Mouse (Mus musculus) thymus, adult 18-20 months (tissue): ENCODE measurements at regions not wholly inside any gene's neighbourhood (a gene's known extent, or its start where the extent isn't known, plus 50 kb on each side); places are given as distances from the start of the nearest gene placed in this dataset.
A peak's percentile ranks its signal among the peaks of the same experiment; 100 is the strongest.

Source experiments
- DNase-seq, 2 experiments: peaks; one replicate each; pipeline ENCODE4 v3.0.0; 2022; ENCODE audit warnings: mixed read lengths in 2 of 2

- DNase-seq, result no peak
Measured at GRCm38 (mm10) chr2:166399140-166399830, 243.8 kb upstream of the Sulf2 start.

GRCm38 (mm10) chr2:166398774-166399139 lies 243.3 kb upstream of the Sulf2 start:
- no peak for DNase-seq

GRCm38 (mm10) chr2:166398156-166398555 lies 242.7 kb upstream of the Sulf2 start:
- DNase-seq, result no peak

- DNase-seq, result no peak
Measured at GRCm38 (mm10) chr2:166394666-166395065, 239.2 kb upstream of the Sulf2 start.

- DNase-seq, result no peak
Measured at GRCm38 (mm10) chr2:166391176-166391575, 235.7 kb upstream of the Sulf2 start.

- no peak for DNase-seq
Measured at GRCm38 (mm10) chr2:166388050-166388449, 232.6 kb upstream of the Sulf2 start.

GRCm38 (mm10) chr2:166386817-166387216 lies 231.4 kb upstream of the Sulf2 start:
- no peak for DNase-seq

- DNase-seq, result no peak
Measured at GRCm38 (mm10) chr2:166384583-166384982, 229.1 kb upstream of the Sulf2 start.

- no peak for DNase-seq
Measured at GRCm38 (mm10) chr2:166383356-166383755, 227.9 kb upstream of the Sulf2 start.

- no peak for DNase-seq
Measured at GRCm38 (mm10) chr2:166382180-166382579, 226.7 kb upstream of the Sulf2 start.

GRCm38 (mm10) chr2:166380854-166381253 lies 225.4 kb upstream of the Sulf2 start:
- no peak for DNase-seq

GRCm38 (mm10) chr2:166378325-166378724 lies 222.9 kb upstream of the Sulf2 start:
- no peak for DNase-seq

GRCm38 (mm10) chr2:166377329-166377728 lies 221.9 kb upstream of the Sulf2 start:
- DNase-seq, result no peak

GRCm38 (mm10) chr2:166375639-166376038 lies 220.2 kb upstream of the Sulf2 start:
- DNase-seq, result no peak

GRCm38 (mm10) chr2:166370776-166371175 lies 215.3 kb upstream of the Sulf2 start:
- no peak for DNase-seq

GRCm38 (mm10) chr2:166361645-166362044 lies 206.2 kb upstream of the Sulf2 start:
- no peak for DNase-seq

- DNase-seq, result no peak
Measured at GRCm38 (mm10) chr2:166360786-166361185, 205.3 kb upstream of the Sulf2 start.

GRCm38 (mm10) chr2:166359995-166360394 lies 204.5 kb upstream of the Sulf2 start:
- no peak for DNase-seq

- DNase-seq, result peak in 1 of 2 experiments; percentile 2
Measured at GRCm38 (mm10) chr2:166357824-166358223, 202.4 kb upstream of the Sulf2 start.

- DNase-seq, result no peak
Measured at GRCm38 (mm10) chr2:166355944-166356343, 200.5 kb upstream of the Sulf2 start.

GRCm38 (mm10) chr2:166355446-166355845 lies 200.0 kb upstream of the Sulf2 start:
- DNase-seq, result no peak

- DNase-seq, result no peak
Measured at GRCm38 (mm10) chr2:166354391-166354790, 198.9 kb upstream of the Sulf2 start.

- DNase-seq, result no peak
Measured at GRCm38 (mm10) chr2:166353447-166354111, 198.1 kb upstream of the Sulf2 start.

GRCm38 (mm10) chr2:166351984-166352383 lies 196.5 kb upstream of the Sulf2 start:
- DNase-seq, result no peak

GRCm38 (mm10) chr2:166351581-166351980 lies 196.1 kb upstream of the Sulf2 start:
- no peak for DNase-seq
